Mouse (Mus musculus): Measurements from ENCODE around the gene Mzf1. TPM values are rescaled to one million over a fixed set of nuclear protein-coding genes. Genes with fewer than 3 reads are reported as not detected.
"Not testable (repeated sequence)": the region's sequence is repeated elsewhere in the genome, so short reads cannot be mapped to it uniquely, and the experiment has no call there.

The Mzf1 gene
- 0.93 and 1.3 TPM in 2 replicates for polyA plus RNA-seq (2015; fragmentation: Nextera tagmentation; extraction: Ambion mirVana)

DNA sequence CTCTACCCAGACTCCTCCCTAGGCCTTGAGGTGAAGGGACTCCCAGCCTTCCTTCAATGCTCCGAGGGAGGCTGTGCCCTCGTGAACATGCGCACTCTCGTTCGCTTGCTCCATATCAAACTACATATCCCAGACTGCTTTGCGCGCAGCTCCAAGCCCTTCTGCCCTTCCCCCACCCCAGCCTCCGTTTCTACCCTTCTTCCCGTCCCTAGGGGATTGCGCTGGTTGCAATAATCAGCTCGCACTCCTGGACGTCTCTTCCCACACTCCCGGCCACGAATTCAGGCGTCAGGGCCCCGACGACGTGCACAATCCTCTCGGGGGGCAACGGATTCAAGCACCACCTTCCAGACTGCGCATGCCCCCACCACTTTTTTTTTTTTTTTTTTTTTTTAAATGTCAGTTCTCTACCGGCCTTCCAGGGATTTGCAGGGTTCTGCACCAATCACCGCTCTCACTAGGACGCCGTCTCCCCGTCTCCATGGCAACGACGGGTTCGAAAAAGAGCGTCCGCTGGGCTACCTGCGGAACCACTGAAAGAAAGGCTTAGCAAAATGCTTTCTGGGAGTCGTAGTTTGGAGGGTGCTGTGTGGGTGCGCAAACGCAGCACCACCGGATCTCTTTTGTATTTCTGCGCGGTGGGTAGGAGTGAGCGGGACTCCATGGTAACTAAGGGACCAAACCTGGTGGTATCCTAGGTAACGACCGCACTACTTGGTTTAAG, at the start of gene Mzf1:
Mzf1 (minus strand) TSS at position 478 of the 724 bp plus-strand sequence.
- peak within 1 kb of the TSS; percentile 63 for H3K4me2 ChIP-seq (replicated peaks; ENCODE audit: low read depth)
- ATAC-seq (ENCODE audit: low FRiP score, low TSS enrichment), result peak; percentile 96
- H3K9me3 ChIP-seq (ENCODE audit: control insufficient read depth, low read length), result no peaks in the 10 kb centered on the region
- H3K4me3 ChIP-seq (ENCODE audit: low read depth, low read length), result peak within 1 kb of the TSS; percentile 59
- H3K36me3 ChIP-seq (ENCODE audit: control insufficient read depth, insufficient read depth, low read length), result no peaks in the 10 kb centered on the region
- peak within 1 kb of the TSS; percentile 53; the same call in 1 of the 2 replicates for H3K27ac ChIP-seq (replicated peaks)
- WGBS, result under 1% methylated on average over 41 of the region's 41 CpGs
- no peaks in the 10 kb centered on the region for H3K4me1 ChIP-seq (replicated peaks; ENCODE audit: control insufficient read depth, insufficient read depth)
- TF ChIP-seq EP300 (optimal IDR thresholded peaks at IDR 0.05) (no peak), CTCF (IDR thresholded peaks at IDR 0.05; ENCODE audit: low read depth) (no peak)
- peak; percentile 91 for DNase-seq (ENCODE audit: low spot score)
- H3K27me3 ChIP-seq (ENCODE audit: control insufficient read depth, insufficient read depth, low read length), result no peaks in the 10 kb centered on the region
- H3K9ac ChIP-seq (ENCODE audit: low read length), result peak within 1 kb of the TSS; percentile 60

DNA sequence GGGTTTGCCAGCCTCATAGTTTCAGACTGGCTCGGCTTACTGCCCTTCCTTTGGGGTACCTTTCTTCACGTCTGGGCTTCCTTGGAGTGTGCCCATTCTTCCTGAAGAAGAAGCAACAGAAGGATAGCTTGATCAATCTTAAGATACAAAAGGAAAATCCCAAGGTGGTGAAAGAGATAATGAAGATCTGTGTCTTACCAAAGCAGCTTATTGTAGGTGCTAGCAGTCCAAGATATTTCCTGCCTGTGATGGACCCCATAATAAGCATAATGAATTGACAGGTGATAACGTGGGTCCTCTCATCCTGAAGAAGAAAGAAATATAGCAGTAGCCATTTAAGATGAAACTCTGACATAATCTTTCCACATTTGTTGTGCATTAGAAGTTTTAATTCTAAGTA, 40.5 kb upstream of the Mzf1 start, which contains the start of gene Vmn1r85:
Vmn1r85 (minus strand) TSS at position 101 of the 400 bp plus-strand sequence.
- H3K4me3 ChIP-seq (ENCODE audit: low read depth, low read length), result no peak within 1 kb of the TSS
- 54% methylated on average over 3 of the region's 3 CpGs for WGBS
- no peaks in the 10 kb centered on the region for H3K4me1 ChIP-seq (replicated peaks; ENCODE audit: control insufficient read depth, insufficient read depth)
- no peak within 1 kb of the TSS for H3K4me2 ChIP-seq (replicated peaks; ENCODE audit: low read depth)
- no peaks in the 10 kb centered on the region for H3K36me3 ChIP-seq (ENCODE audit: control insufficient read depth, insufficient read depth, low read length)
- H3K27me3 ChIP-seq (ENCODE audit: control insufficient read depth, insufficient read depth, low read length), result no peaks in the 10 kb centered on the region
- ATAC-seq (ENCODE audit: low FRiP score, low TSS enrichment) (no peak), DNase-seq (ENCODE audit: low spot score) (no peak)
- no peak within 1 kb of the TSS for H3K27ac ChIP-seq (replicated peaks)
- TF ChIP-seq CTCF (IDR thresholded peaks at IDR 0.05; ENCODE audit: low read depth) (no peak), EP300 (optimal IDR thresholded peaks at IDR 0.05) (no peak)
- no peak within 1 kb of the TSS for H3K9ac ChIP-seq (ENCODE audit: low read length)
- no peaks in the 10 kb centered on the region for H3K9me3 ChIP-seq (ENCODE audit: control insufficient read depth, low read length)

DNA sequence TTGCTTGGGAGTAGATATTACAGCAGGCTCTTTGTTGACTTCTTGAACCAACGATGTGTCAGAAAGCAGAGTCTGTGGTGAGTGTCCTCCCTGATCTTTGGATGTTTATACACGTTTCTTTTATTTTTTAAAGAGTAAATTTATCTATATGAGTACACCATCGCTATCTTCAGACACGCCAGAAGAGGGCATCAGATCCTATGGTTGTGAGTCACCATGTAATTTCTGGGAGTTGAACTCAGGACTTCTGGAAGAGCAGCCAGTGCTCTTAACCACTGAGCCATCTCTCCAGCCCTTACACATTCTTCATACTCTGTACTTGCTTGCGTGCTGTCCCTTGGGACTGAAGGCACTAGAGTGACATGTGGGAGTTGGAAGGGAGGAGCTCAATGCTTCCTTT, 17.7 kb upstream of the Mzf1 start:
- no peak overlapping the region for H3K27ac ChIP-seq (replicated peaks)
- ATAC-seq (ENCODE audit: low FRiP score, low TSS enrichment) (no peak), DNase-seq (ENCODE audit: low spot score) (no peak)
- no peak for TF ChIP-seq EP300 (optimal IDR thresholded peaks at IDR 0.05)
- no peak for TF ChIP-seq CTCF (IDR thresholded peaks at IDR 0.05; ENCODE audit: low read depth)
- no peaks in the 10 kb centered on the region for H3K4me1 ChIP-seq (replicated peaks; ENCODE audit: control insufficient read depth, insufficient read depth)
- H3K27me3 ChIP-seq (ENCODE audit: control insufficient read depth, insufficient read depth, low read length), result no peaks in the 10 kb centered on the region
- H3K4me2 ChIP-seq (replicated peaks; ENCODE audit: low read depth), result no peak overlapping the region
- WGBS, result 49% methylated on average over 5 of the region's 5 CpGs
- H3K9me3 ChIP-seq (ENCODE audit: control insufficient read depth, low read length), result no peaks in the 10 kb centered on the region
- H3K9ac ChIP-seq (ENCODE audit: low read length), result no peak overlapping the region
- no peak overlapping the region for H3K4me3 ChIP-seq (ENCODE audit: low read depth, low read length)
- H3K36me3 ChIP-seq (ENCODE audit: control insufficient read depth, insufficient read depth, low read length), result no peaks in the 10 kb centered on the region

DNA sequence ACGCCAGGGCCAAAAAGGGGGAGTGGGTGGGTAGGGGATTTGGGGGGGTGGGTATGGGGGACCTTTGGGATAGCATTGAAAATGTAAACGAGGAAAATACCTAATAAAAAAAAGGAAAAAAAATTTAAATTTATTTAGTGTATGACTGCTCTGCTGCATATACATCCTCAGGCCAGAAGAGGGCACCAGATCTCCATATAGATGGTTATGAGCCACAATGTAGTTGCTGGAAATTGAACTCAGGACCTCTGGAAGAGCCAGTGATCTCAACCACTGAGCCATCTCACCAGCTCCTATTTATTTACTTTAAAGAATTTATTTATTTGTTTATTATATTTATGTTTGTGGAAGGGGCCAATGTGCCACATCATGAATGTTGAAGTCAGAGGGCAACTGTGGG, 8.8 kb upstream of the Mzf1 start:
- WGBS, result 57% methylated on average over 2 of the region's 2 CpGs
- H3K27ac ChIP-seq (replicated peaks); H3K27me3 ChIP-seq (ENCODE audit: control insufficient read depth, insufficient read depth, low read length); H3K4me1 ChIP-seq (replicated peaks; ENCODE audit: control insufficient read depth, insufficient read depth); H3K9ac ChIP-seq (ENCODE audit: low read length); H3K4me3 ChIP-seq (ENCODE audit: low read depth, low read length); DNase-seq (ENCODE audit: low spot score); ATAC-seq (ENCODE audit: low FRiP score, low TSS enrichment); H3K9me3 ChIP-seq (ENCODE audit: control insufficient read depth, low read length); H3K4me2 ChIP-seq (replicated peaks; ENCODE audit: low read depth); H3K36me3 ChIP-seq (ENCODE audit: control insufficient read depth, insufficient read depth, low read length): not testable (repeated sequence)
- TF ChIP-seq CTCF (IDR thresholded peaks at IDR 0.05; ENCODE audit: low read depth), result peak; percentile 64

DNA sequence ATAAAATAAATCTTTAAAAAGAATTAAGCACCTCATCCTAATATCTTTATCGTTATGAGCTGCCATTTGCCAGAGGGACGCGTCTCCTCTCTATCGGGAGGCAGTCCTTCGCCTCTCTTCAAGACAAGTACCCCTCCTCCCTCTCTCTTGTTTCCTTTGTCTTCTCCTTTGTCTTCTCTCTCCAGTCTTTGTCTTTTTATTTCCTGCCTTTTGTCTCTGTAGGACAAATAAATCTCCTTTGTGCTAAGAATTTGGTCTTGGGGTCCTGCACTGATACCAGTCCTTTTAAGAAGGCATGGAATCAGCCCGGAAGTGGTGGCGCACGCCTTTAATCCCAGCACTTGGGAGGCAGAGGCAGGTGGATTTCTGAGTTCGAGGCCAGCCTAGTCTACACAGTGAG, 5.0 kb upstream of the Mzf1 start:
- Histone ChIP-seq H3K4me2 (replicated peaks; ENCODE audit: low read depth) (no peak overlapping the region), H3K9ac (ENCODE audit: low read length) (no peak overlapping the region), H3K36me3 (ENCODE audit: control insufficient read depth, insufficient read depth, low read length) (no peaks in the 10 kb centered on the region), H3K9me3 (ENCODE audit: control insufficient read depth, low read length) (no peaks in the 10 kb centered on the region), H3K27ac (replicated peaks) (no peak overlapping the region), H3K27me3 (ENCODE audit: control insufficient read depth, insufficient read depth, low read length) (no peaks in the 10 kb centered on the region), H3K4me3 (ENCODE audit: low read depth, low read length) (no peak overlapping the region), H3K4me1 (replicated peaks; ENCODE audit: control insufficient read depth, insufficient read depth) (no peaks in the 10 kb centered on the region)
- DNase-seq (ENCODE audit: low spot score) (no peak), ATAC-seq (ENCODE audit: low FRiP score, low TSS enrichment) (no peak)
- TF ChIP-seq CTCF (IDR thresholded peaks at IDR 0.05; ENCODE audit: low read depth), result no peak
- no peak for TF ChIP-seq EP300 (optimal IDR thresholded peaks at IDR 0.05)
- 89% methylated on average over 9 of the region's 9 CpGs for WGBS

DNA sequence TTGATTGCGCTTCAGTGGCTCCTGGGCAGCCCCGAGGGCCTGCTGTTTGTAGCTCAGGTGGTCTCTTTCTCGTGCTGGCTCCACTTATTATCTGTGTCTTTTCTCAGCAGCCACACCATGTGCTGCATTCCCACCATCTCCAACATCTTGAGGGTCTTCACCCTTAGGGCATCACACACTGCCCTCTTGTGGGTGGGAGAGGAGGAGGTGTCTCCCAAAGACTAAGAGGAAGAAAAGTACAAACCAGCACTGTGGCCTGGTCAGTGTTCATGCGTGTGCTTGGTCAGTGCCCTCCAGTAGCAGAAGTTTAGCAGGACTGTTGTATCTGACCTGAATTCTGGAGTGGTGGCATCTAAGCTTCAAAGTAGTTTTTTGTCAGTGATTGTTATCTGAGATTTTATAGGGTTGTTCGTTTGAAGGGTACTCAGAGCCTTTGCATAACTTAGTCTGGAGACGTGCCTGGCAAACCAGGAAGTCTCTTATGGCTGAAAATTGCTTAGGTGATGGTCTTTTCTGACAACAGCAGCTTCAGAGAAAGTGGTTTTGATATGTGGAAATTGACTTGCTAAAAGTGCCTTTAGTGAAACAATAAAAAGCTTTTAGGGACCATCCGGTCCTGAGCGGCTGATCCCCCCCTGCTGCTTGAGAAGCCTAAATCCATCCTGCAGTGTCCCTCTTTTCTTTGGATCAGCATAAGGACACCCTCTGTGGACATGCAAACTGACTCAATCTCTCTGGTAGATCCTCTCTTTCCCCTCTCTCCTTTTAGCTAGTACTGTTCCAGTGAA, 2.5 kb upstream of the Mzf1 start:
- H3K9me3 ChIP-seq (ENCODE audit: control insufficient read depth, low read length), result no peaks in the 10 kb centered on the region
- H3K4me1 ChIP-seq (replicated peaks; ENCODE audit: control insufficient read depth, insufficient read depth), result no peaks in the 10 kb centered on the region
- TF ChIP-seq CTCF (IDR thresholded peaks at IDR 0.05; ENCODE audit: low read depth) (peak; percentile 40), EP300 (optimal IDR thresholded peaks at IDR 0.05) (no peak)
- H3K27me3 ChIP-seq (ENCODE audit: control insufficient read depth, insufficient read depth, low read length), result no peaks in the 10 kb centered on the region
- no peak overlapping the region for H3K4me3 ChIP-seq (ENCODE audit: low read depth, low read length)
- H3K4me2 ChIP-seq (replicated peaks; ENCODE audit: low read depth), result no peak overlapping the region
- H3K9ac ChIP-seq (ENCODE audit: low read length), result no peak overlapping the region
- DNase-seq (ENCODE audit: low spot score) (no peak), ATAC-seq (ENCODE audit: low FRiP score, low TSS enrichment) (no peak)
- no peaks in the 10 kb centered on the region for H3K36me3 ChIP-seq (ENCODE audit: control insufficient read depth, insufficient read depth, low read length)
- 62% methylated on average over 8 of the region's 8 CpGs for WGBS
- no peak overlapping the region for H3K27ac ChIP-seq (replicated peaks)
